Mouse (Mus musculus) lung, postnatal 10 days (tissue): Measurements from ENCODE around the gene Tpk1.

ENCODE experiments used
- DNase-seq: peaks from one replicate; pipeline ENCODE4 v3.0.0; 2021

Gene Tpk1

DNA sequence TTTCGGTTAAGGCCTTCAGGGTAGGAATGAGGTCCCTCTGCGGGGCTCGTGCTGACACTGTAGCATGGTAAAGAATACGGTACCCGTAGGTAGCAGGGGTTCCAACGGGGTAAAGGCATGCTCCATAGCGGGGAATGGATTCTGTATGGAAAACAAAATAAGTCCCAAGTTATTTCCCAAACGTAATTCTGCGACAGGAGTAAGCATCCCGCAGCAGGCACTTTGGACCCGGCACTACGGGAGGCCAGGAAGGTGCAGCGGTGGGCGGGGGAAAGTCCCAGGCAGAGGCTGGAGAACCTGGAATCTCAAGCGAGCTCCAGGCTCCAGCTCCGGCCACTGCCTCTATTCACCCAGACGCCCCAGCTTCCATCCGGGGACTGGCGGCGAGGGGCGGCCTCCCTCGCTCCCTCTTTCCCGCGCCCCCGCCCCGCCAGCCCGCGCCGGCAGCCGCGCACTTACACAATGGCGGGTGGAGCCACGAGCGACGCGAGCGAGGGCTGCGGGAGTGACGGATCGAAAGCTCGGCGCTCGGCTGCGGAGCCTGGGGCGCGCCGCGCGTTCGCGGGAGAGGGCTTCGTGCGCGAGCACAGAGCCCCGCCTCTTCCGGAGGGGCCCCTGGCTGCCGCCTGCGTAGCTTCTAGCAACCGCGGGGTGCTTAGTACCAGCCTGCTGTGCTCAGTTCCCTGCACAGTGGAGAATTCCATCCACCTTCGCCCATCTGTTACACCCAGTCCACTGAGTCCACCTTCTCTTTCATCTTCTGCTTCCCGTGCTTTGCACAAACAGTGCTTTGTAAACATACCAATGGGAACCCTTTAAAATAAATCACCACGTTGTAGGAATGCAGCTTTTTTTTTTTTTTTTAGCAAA is at the start of gene Tpk1:
Gene Tpk1, minus strand, starts transcription at position 602 of the 870 bp plus-strand sequence.
- peak; percentile 95 for DNase-seq

DNA sequence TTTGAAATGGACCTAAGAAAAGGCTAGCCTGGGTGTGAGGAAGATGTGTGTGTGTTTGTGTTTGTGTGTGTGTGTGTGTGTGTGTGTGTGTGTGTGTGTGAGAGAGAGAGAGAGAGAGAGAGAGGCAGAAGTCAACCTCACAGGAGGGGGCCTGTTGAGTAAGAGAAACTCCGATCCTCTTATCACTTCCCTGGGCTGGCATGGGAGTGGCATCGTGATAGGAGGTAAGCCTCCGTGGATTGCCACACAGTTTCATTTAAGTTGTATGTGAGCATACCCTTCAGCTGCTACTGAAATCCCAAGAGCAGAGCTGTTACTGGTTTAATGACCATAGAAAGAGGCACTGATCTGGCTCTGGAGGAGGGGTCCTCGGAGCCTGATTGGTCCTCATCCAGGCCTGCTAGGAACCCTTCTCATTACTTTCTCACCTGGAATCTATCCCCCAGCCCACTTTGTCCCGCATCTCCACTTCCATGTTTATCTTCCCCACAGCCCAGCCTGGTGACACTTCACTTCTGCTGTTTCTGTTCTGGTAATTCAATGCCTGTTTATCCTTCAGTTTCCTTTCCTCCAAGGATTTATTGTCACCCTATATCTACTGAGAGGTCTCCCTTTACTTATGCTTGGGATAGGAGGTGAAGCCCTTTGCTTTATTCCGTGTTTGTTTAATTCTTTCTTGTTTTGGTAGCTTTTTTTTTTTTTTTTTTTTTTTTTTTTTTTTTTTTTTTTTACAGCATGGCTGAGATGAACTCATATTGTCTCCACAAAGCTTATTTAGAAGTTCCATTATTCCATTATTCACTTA is 36.9 kb upstream of the Tpk1 start:
- no peak for DNase-seq

DNA sequence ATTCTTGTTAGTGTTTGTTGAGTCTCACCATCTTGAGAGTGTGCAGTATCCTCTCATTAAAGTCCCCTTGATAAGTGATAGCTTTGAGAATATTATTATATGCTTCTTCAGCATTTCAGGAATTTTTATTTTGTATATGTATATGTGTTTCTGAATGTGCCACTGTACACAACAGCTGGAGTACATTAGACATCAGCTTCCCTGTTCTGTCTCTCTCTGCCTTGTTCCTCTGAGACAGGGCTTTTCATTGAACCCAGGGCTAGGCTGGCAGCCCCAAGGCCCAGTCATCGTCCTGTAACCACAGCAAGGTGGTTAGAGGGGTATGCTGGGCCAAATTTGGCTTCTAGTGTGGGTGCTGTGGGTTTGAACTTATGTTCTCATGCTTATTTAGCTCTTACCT is 25.8 kb upstream of the Tpk1 start:
- DNase-seq = no peak

GRCm38 (mm10) chr6:43685985-43686384 is 19.9 kb upstream of the Tpk1 start:
- peak; percentile 26 for DNase-seq

DNA sequence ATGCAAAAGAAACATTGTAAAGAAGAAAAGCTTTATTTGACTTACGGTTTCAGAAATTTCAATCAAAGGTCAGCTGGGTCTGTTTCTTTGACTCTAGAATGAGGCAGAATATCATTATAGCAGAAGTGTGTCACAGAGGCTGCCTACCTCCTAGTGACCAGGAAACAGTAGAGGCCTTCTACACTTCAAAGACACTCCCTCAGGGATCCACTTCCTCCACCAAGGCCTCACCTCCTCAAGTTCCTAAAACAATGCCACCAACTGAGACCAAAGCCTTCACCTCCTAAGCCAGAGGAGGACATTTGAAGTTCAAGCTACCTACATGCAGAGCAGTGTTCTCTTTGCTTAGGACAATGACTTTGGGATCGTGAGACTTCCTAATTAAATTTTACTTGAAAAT is 16.5 kb upstream of the Tpk1 start:
- no peak for DNase-seq

- DNase-seq = no peak
Observed at GRCm38 (mm10) chr6:43678689-43679212, 12.7 kb upstream of the Tpk1 start.

DNA sequence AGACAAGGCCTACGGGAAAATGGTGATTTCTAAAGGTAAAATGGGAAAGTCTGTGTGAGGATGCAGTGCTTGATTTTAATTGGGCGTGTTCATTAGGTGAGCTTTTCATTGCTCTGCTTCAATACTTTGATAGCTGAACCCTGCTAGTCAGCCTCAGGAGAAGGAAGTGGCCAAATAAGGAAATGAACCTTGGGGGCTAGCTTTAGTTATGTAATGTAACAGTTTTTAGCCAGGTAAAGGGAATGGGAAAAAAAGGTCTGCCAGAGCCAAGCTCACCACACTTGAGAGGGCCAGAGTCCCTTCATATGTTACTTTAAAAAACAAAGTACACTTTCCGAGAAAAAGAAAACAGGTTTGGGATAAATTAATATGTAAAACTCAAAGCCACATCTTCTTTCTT is 11.5 kb upstream of the Tpk1 start:
- no peak for DNase-seq

GRCm38 (mm10) chr6:43676139-43676538 is 10.1 kb upstream of the Tpk1 start:
- DNase-seq = no peak

- DNase-seq = no peak
Observed at GRCm38 (mm10) chr6:43674986-43675760, 9.1 kb upstream of the Tpk1 start.

GRCm38 (mm10) chr6:43670939-43671338 is 4.9 kb upstream of the Tpk1 start:
- no peak for DNase-seq

- DNase-seq = no peak
Observed at GRCm38 (mm10) chr6:43667681-43668080, 1.6 kb upstream of the Tpk1 start.

DNA sequence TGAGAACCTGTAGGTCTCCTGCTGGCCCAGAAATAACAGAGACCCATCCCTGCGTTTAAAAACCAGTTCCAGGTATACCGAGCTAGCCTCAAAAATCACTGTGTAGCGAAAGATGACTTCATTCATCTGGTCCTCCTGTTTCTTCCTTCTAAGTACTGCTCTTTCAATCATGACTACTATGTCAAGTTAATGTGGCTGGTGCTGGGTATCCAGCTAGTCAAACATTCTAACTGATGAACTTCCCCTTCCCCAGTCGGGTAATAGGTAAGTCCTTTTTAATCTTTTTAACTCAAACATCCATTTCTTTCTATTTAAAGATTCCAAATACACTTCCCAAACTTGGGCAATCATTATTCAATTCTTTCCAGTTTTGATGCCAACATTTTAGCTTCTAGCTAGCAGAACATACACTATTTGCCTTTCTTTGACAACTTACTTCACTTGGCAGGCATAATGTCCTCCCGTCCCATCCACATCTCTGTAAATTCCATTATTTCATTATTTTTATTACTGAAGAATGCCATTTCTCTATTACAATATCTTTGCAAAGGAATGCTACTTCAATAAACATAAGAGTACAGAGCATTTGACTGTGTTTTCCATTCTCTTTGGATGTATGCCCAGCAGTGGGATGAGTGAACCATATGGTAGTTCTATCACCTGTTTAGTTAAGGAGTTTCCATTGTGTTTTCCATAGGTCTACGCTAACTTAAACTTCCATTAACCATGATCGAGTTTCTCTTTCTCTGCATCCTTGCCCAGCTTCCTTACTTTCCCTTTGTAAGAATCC is 728 bp upstream of the Tpk1 start:
- DNase-seq = no peak

- no peak for DNase-seq
Observed at GRCm38 (mm10) chr6:43661822-43662221, 4.3 kb downstream of the Tpk1 start.

GRCm38 (mm10) chr6:43658290-43658689 is 7.8 kb downstream of the Tpk1 start:
- DNase-seq = no peak

DNA sequence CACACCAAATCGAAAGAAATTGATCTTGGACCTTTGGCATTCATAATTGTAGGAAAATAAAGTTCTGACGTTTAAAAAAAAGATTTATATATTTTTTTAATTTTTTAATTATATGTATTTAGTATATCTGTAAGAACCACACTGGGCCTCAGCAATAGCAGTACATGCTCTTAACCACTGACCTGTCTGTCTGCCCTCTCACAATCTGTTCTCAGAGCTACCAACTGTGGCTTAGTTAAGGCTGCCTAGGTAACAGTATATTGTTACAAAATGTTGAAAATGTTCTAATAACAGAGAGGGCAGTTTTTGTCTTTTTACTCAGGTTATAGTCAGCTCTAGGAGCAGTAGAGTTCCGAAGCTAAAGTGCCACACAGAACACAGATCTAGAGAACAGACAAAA is 8.2 kb downstream of the Tpk1 start:
- DNase-seq = no peak

DNA sequence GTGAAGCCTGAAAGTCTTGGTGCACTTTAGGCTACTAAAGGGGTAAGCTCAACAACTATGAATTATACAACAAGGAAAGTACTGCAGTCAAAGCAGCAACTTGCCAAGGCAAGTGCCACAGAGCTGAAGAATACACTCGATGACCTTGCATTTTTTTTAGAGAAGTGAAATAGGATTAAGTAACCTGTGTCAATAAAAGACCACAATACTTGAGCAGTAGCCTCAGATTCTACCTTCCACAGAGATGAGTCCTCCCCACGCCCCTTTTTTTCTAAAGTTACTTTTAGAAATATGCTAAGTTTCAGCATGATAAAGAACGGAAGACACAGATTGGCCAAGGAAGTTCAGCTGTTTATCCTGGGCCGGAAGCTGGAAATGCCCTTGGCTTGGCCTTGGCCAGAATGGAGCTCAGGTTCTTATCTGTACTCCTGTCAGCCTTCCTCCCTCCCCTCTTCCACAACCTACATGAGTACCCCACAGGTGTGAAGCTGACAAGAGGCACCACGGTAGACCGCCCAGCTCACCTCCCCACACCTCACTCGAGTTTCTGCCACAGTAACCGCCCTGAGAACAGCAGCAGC is 11.1 kb downstream of the Tpk1 start:
- no peak for DNase-seq

DNA sequence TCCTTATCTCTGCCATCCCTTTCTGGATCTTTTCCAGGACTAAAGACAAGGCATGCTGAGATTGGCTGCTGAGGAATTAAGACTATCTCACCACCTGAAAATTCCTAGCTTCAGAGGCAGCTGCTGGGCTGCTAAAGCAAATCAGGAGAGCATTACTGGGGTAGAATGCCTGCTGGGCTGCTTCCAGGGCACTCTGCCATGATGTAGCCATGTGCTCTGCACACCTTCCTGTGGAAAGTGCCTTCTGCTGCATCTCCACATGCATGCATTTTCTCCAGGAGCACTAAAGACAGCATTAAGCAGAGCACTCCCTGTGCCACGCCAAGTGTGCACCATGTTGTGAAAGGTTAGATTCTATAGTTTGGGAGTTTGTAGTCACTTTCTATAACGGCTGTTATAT is 16.6 kb downstream of the Tpk1 start:
- no peak for DNase-seq

DNA sequence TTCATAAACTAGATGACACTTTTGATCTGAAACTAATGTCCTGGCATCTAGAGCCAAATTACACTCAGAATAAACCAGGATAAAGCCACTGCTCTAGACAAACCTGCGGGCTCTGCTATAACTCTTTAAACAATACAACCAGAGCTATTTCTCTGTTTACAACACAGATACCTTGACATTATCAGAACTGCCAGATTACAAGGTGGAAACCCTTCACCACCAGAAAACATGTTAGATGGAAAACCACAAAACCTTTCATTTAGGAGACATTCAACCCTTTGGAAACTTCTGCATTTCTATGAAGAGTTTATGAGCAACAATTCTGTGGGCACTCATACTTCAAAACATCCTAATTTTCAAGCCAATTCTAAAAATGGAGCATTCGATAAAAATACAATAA is 20.4 kb downstream of the Tpk1 start:
- no peak for DNase-seq

DNA sequence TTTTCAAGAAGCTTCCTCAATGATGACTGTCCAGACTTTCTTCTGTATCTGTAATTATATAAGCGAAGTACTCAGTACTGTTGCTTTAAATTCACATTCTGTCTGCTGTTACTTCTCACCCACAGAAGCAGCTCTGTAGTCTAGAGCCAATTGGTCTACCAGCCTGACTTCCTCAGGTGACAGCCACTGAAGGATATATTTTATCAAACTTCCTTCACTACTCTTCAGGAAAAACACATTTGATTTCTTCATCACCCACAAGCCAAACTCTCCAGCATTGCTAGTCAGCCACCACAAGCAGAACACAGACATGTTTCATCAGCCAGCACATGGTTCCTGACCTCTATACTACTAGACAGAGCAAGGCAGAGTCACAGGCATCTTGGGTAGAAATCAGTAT is 21.0 kb downstream of the Tpk1 start:
- no peak for DNase-seq

DNA sequence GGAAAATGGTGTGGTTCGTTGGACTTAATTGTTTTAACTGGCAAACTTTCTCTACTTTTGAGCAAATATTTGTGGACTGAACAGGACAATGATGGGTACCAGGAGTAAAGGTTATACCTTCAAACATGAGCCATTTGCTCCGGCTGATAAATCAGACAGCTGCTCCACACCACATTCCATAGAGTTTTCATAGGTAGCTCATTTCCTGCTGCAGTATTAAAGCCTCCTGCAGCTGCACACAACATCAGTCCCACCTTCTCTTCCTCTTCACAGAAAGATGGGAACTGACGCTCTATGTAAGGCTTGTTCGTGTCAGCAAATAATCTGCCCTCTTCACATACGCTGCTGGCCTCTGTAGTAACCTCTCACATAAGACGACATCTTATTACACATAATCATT is 22.4 kb downstream of the Tpk1 start:
- no peak for DNase-seq

- no peak for DNase-seq
Observed at GRCm38 (mm10) chr6:43642375-43642774, 23.7 kb downstream of the Tpk1 start.

- no peak for DNase-seq
Observed at GRCm38 (mm10) chr6:43640621-43641020, 25.5 kb downstream of the Tpk1 start.
